Mouse (Mus musculus): ENCODE data around the gene Cux2.

DNA sequence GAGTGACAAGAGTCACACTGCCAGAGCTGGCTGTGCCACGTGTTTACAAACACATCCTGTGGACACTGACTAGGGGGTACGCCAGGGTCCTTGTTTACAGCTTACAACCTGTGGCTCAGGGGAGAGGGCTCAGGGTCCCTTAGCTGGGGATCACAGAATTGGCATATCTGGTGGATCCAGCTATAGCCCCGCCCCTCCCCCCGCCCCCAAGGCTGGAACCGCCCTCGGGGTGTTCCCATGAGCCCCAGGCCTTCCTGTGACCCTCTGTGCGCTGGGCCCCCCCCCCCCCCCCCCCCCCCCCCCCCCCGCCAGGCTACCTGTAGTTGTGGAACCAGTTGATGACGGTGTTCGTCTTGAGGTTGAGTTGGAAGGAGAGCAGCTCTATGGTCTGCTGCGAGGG, 185.6 kb downstream of the Cux2 start:
- TF ChIP-seq CTCF (conservative IDR thresholded peaks at IDR 0.05; ENCODE audit: insufficient read depth, insufficient read length, low read depth, low read length): no peak
- TF ChIP-seq POLR2A (IDR thresholded peaks at IDR 0.05; ENCODE audit: low read depth, low read length): no peak
